Mouse (Mus musculus) heart, embryonic 15.5 days (tissue): ENCODE data around the gene Gm49405. TPM values are rescaled to one million over a fixed set of nuclear protein-coding genes. Genes with fewer than 3 reads are reported as not detected.

Experiments
- ATAC-seq: fragments of 200-750 bp; cut with Nextera tagmentation; replicated peaks from 2 replicates; pipeline ENCODE4 v1.8.0; 2017; ENCODE audit warnings: low read depth, moderate TSS enrichment; ENCODE audit not compliant: insufficient number of reproducible peaks, insufficient read depth, low FRiP score
- H3K27ac ChIP-seq: fragments of 300-500 bp; sonication (generic); 2 replicates; pipeline ENCODE4 v1.5.1; 2015; ENCODE audit warnings: mild to moderate bottlenecking, inconsistent platforms
- H3K27me3 ChIP-seq: fragments of 300-500 bp; sonication (generic); 2 replicates; pipeline ENCODE4 v1.6.1; 2015; ENCODE audit warnings: inconsistent platforms
- H3K36me3 ChIP-seq: fragments of 300-500 bp; sonication (generic); 2 replicates; pipeline ENCODE4 v1.6.1; 2015; ENCODE audit warnings: mild to moderate bottlenecking, inconsistent platforms
- H3K4me1 ChIP-seq: fragments of 300-500 bp; sonication (generic); replicated peaks from 2 replicates; pipeline ENCODE4 v1.6.1; 2015; ENCODE audit warnings: inconsistent platforms
- H3K4me2 ChIP-seq: fragments of 300-500 bp; sonication (generic); 2 replicates; pipeline ENCODE4 v1.6.1; 2015; ENCODE audit warnings: inconsistent platforms, mild to moderate bottlenecking, moderate library complexity
- H3K4me3 ChIP-seq: fragments of 300-500 bp; sonication (generic); 2 replicates; pipeline ENCODE4 v1.5.1; 2015; ENCODE audit warnings: mild to moderate bottlenecking, inconsistent platforms
- H3K9ac ChIP-seq: fragments of 300-500 bp; sonication (generic); 2 replicates; pipeline ENCODE4 v1.6.1; 2015; ENCODE audit warnings: mild to moderate bottlenecking, inconsistent platforms
- H3K9me3 ChIP-seq: fragments of 300-500 bp; sonication (generic); replicated peaks from 2 replicates; pipeline ENCODE4 v1.6.1; 2016; ENCODE audit warnings: inconsistent platforms
- WGBS: fragments of 180-500 bp; shearing (Covaris S2); methylation state at CpG from one replicate; pipeline ENCODE4 v1.1.7; 2015; ENCODE audit warnings: mixed read lengths; 5-methylcytosine and 5-hydroxymethylcytosine counted together
- polyA plus RNA-seq: library from polyadenylated mRNA; unstranded; fragments of >200 nt; fragmentation: Nextera tagmentation; extraction: Ambion mirVana; gene quantifications from 2 replicates; pipeline ENCODE4 v1.2.1, GENCODE M21; 2015

The Gm49405 gene
- polyA plus RNA-seq, 1 experiment from 2014 or later = 4.5 TPM

GRCm38 (mm10) chr19:3988066-3988465 lies 12.4 kb upstream of the Gm49405 start:
- WGBS = 86% methylated on average over 14 of the region's 14 CpGs
- Histone ChIP-seq H3K4me3 (no peak overlapping the region), H3K27ac (no peak overlapping the region), H3K9me3 (no peaks in the 10 kb centered on the region), H3K27me3 (peaks cover 8% of the 10 kb centered on the region; the same call in 1 of the 2 replicates), H3K9ac (no peak overlapping the region), H3K4me1 (peaks cover 27% of the 10 kb centered on the region), H3K4me2 (no peak overlapping the region), H3K36me3 (no peaks in the 10 kb centered on the region)
- no peak for ATAC-seq

GRCm38 (mm10) chr19:3988750-3989149 lies 11.7 kb upstream of the Gm49405 start:
- no peak overlapping the region for H3K9ac ChIP-seq
- peaks cover 10% of the 10 kb centered on the region; the same call in 1 of the 2 replicates for H3K27me3 ChIP-seq
- no peak overlapping the region for H3K27ac ChIP-seq
- H3K4me1 ChIP-seq = peaks cover 27% of the 10 kb centered on the region
- no peaks in the 10 kb centered on the region for H3K9me3 ChIP-seq
- 87% methylated on average over 4 of the region's 4 CpGs for whole genome bisulfite sequencing
- no peak overlapping the region for H3K4me2 ChIP-seq
- H3K4me3 ChIP-seq = no peak overlapping the region
- no peaks in the 10 kb centered on the region for H3K36me3 ChIP-seq
- no peak for ATAC-seq

GRCm38 (mm10) chr19:3990804-3991203 lies 9.6 kb upstream of the Gm49405 start:
- WGBS = 47% methylated on average over 6 of the region's 6 CpGs
- no peak overlapping the region for H3K9ac ChIP-seq
- ATAC-seq = no peak
- H3K4me2 ChIP-seq = no peak overlapping the region
- H3K36me3 ChIP-seq = no peaks in the 10 kb centered on the region
- peaks cover 14% of the 10 kb centered on the region for H3K4me1 ChIP-seq
- no peaks in the 10 kb centered on the region for H3K9me3 ChIP-seq
- no peak overlapping the region for H3K4me3 ChIP-seq
- no peak overlapping the region for H3K27ac ChIP-seq
- peaks cover 10% of the 10 kb centered on the region; the same call in 1 of the 2 replicates for H3K27me3 ChIP-seq

DNA sequence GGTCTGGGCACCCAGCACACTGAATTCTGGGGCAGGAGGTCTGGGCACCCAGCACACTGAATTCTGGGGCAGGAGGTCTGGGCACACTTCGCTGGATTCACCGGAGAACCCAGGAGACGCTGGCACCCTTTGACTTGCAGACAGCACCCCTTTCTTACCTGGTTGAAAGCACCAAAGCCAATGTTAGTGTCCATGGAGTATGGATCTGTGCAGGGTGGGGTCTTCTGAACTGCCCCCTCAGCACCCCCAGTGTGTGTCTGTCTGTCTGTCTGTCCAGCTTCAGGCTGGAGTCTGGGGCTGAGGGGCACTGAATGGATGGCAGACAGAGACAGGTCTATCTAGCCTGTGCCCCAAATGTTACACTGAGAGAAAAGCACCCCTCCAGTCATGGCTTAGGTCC lies 8.9 kb upstream of the Gm49405 start:
- H3K4me1 ChIP-seq = peaks cover 6% of the 10 kb centered on the region
- H3K27ac ChIP-seq = no peak overlapping the region
- no peak for ATAC-seq
- H3K27me3 ChIP-seq = peaks cover 10% of the 10 kb centered on the region; the same call in 1 of the 2 replicates
- H3K9me3 ChIP-seq = no peaks in the 10 kb centered on the region
- no peak overlapping the region for H3K9ac ChIP-seq
- 97% methylated on average over 3 of the region's 3 CpGs for WGBS
- H3K4me2 ChIP-seq = no peak overlapping the region
- H3K4me3 ChIP-seq = no peak overlapping the region
- H3K36me3 ChIP-seq = no peaks in the 10 kb centered on the region

- ATAC-seq = no peak
- H3K27ac ChIP-seq = no peak overlapping the region
- peaks cover 2% of the 10 kb centered on the region for H3K4me1 ChIP-seq
- no peak overlapping the region for H3K4me3 ChIP-seq
- no peak overlapping the region for H3K4me2 ChIP-seq
- H3K27me3 ChIP-seq = peaks cover 10% of the 10 kb centered on the region; the same call in 1 of the 2 replicates
- no peak overlapping the region for H3K9ac ChIP-seq
- no peaks in the 10 kb centered on the region for H3K36me3 ChIP-seq
- WGBS = 80% methylated on average over 3 of the region's 3 CpGs
- no peaks in the 10 kb centered on the region for H3K9me3 ChIP-seq
These were observed 8.5 kb upstream of the Gm49405 start for GRCm38 (mm10) chr19:3991966-3992365.

DNA sequence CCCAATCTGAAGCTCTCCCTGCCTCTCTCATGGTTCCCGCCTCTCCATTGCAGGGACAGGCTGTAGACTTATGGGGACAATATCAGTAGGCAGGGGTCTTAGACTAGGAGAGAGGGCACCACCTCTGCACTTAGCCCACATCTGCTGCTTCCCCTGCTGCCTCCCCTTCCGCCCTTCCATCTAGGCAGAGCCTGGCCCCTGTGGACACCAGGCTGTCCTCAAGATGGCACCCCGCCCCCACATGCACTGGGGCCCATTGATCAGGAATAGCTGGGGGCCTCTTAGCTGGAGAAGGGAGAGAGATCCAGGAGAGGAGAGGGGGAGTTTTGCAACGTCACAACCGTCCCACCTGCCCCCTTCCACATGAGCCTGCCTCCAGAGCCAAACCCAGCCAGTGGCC lies 8.0 kb upstream of the Gm49405 start, which contains the start of gene Tbx10:
Gene Tbx10, plus strand, starts transcription at position 337 of the 400 bp plus-strand sequence.
- WGBS = 62% methylated on average over 5 of the region's 5 CpGs
- H3K27ac ChIP-seq = no peak within 1 kb of the TSS
- H3K4me2 ChIP-seq = no peak within 1 kb of the TSS
- H3K27me3 ChIP-seq = peaks cover 10% of the 10 kb centered on the region; the same call in 1 of the 2 replicates
- H3K36me3 ChIP-seq = no peaks in the 10 kb centered on the region
- no peaks in the 10 kb centered on the region for H3K4me1 ChIP-seq
- ATAC-seq = no peak
- no peak within 1 kb of the TSS for H3K9ac ChIP-seq
- H3K9me3 ChIP-seq = no peaks in the 10 kb centered on the region
- H3K4me3 ChIP-seq = no peak within 1 kb of the TSS

DNA sequence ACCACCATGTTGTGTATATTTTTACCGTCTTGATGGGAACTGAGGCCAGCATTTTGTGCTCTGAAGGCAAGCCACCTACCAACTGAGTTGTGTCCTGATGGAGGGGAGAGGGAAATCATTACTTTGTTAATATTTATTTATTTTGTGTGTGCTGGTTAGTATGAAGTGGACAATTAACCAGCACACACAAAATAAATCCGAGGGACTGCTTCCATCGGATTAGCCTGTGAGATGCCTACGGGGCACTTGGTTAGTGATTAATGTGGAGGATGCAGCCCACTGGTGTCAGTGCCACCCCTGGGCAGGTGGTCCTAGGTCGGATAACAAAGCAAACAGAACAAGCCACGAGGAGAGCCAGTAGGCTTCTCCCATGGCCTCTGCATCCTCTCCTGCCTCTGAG lies 5.5 kb upstream of the Gm49405 start:
- Histone ChIP-seq H3K27me3 (peaks cover 10% of the 10 kb centered on the region; the same call in 1 of the 2 replicates), H3K9me3 (no peaks in the 10 kb centered on the region), H3K9ac (no peak overlapping the region), H3K36me3 (no peaks in the 10 kb centered on the region), H3K4me1 (peaks cover 7% of the 10 kb centered on the region), H3K4me2 (no peak overlapping the region), H3K27ac (no peak overlapping the region), H3K4me3 (no peak overlapping the region)
- 71% methylated on average over 6 of the region's 6 CpGs for WGBS
- ATAC-seq = no peak

- Histone ChIP-seq H3K27me3 (peaks cover 10% of the 10 kb centered on the region; the same call in 1 of the 2 replicates), H3K4me1 (peaks cover 7% of the 10 kb centered on the region), H3K27ac (no peak overlapping the region), H3K9me3 (no peaks in the 10 kb centered on the region), H3K36me3 (no peaks in the 10 kb centered on the region), H3K4me2 (no peak overlapping the region), H3K4me3 (no peak overlapping the region), H3K9ac (no peak overlapping the region)
- WGBS = 88% methylated on average over 3 of the region's 3 CpGs
- ATAC-seq = no peak
These were observed 4.9 kb upstream of the Gm49405 start for GRCm38 (mm10) chr19:3995505-3995904.

DNA sequence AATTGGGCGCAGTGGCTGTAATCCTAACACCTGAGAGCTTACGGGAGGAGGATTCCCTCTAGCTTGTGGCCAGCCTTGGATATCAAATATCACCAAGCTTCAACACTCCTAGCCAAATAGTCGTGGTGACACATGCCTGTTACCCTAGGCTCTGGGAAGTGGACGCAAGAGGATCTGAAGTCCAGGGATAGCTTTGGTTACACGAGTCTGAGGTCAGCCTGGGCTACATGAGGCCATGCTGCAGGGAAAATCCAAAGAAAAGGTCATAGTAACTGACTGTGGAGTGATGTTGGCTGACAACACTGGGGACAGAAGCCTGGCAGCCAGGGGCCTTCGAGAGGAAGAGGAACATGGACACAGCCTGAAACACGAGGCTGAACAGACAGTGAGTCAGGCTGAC lies 4.3 kb upstream of the Gm49405 start:
- H3K9me3 ChIP-seq = no peaks in the 10 kb centered on the region
- H3K4me2 ChIP-seq = no peak overlapping the region
- no peaks in the 10 kb centered on the region for H3K36me3 ChIP-seq
- 66% methylated on average over 7 of the region's 7 CpGs for WGBS
- peaks cover 10% of the 10 kb centered on the region for H3K4me1 ChIP-seq
- peaks cover 10% of the 10 kb centered on the region; the same call in 1 of the 2 replicates for H3K27me3 ChIP-seq
- no peak overlapping the region for H3K9ac ChIP-seq
- no peak overlapping the region for H3K27ac ChIP-seq
- ATAC-seq = no peak
- H3K4me3 ChIP-seq = no peak overlapping the region

DNA sequence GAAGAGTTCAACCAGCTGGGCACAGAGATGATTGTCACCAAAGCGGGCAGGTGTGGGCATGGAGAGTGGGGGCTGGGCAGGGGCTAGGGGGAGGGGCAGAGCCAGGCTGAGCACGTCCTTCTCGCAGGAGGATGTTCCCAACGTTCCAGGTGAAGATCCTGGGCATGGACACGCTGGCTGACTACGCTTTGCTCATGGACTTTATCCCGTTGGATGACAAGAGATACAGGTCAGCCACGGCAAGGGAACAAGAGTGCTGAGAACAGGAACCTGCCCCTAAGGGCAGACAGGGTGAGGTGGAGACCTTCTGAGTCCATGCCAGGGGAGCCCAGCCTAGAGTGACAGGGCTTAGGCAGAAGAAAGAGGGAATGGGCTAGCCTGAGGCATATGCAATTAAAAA lies 3.7 kb upstream of the Gm49405 start:
- Histone ChIP-seq H3K9me3 (no peaks in the 10 kb centered on the region), H3K27me3 (peaks cover 10% of the 10 kb centered on the region; the same call in 1 of the 2 replicates), H3K9ac (no peak overlapping the region), H3K4me2 (no peak overlapping the region), H3K36me3 (no peaks in the 10 kb centered on the region), H3K27ac (no peak overlapping the region), H3K4me3 (no peak overlapping the region), H3K4me1 (peaks cover 16% of the 10 kb centered on the region)
- ATAC-seq = no peak
- 75% methylated on average over 8 of the region's 8 CpGs for WGBS

DNA sequence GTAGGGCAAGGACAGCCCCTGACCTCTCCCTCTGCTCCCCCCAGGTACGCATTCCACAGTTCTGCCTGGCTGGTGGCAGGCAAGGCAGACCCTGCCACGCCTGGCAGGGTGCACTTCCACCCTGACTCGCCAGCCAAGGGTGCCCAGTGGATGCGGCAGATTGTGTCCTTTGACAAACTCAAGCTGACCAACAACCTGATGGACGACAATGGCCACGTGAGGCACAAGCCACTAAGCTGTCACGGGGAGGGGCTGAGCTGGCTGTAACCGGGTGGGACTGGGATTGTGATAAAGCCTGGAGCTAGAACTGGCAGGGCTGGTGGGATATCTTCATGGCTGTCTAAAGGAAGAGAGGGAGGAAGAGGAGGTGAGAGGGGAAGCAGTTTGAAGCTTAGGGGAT lies 3.2 kb upstream of the Gm49405 start:
- peaks cover 21% of the 10 kb centered on the region for H3K4me1 ChIP-seq
- peaks cover 8% of the 10 kb centered on the region; the same call in 1 of the 2 replicates for H3K27me3 ChIP-seq
- no peak overlapping the region for H3K4me3 ChIP-seq
- H3K27ac ChIP-seq = no peak overlapping the region
- H3K9ac ChIP-seq = no peak overlapping the region
- H3K9me3 ChIP-seq = no peaks in the 10 kb centered on the region
- H3K4me2 ChIP-seq = no peak overlapping the region
- no peaks in the 10 kb centered on the region for H3K36me3 ChIP-seq
- ATAC-seq = no peak
- WGBS = 52% methylated on average over 8 of the region's 8 CpGs

GRCm38 (mm10) chr19:3998335-3998734 lies 2.1 kb upstream of the Gm49405 start:
- H3K27me3 ChIP-seq = peaks cover 2% of the 10 kb centered on the region; the same call in 1 of the 2 replicates
- no peaks in the 10 kb centered on the region for H3K36me3 ChIP-seq
- WGBS = 73% methylated on average over 8 of the region's 8 CpGs
- no peaks in the 10 kb centered on the region for H3K9me3 ChIP-seq
- H3K4me2 ChIP-seq = no peak overlapping the region
- no peak overlapping the region for H3K4me3 ChIP-seq
- H3K9ac ChIP-seq = no peak overlapping the region
- peaks cover 28% of the 10 kb centered on the region for H3K4me1 ChIP-seq
- no peak for ATAC-seq
- no peak overlapping the region for H3K27ac ChIP-seq
